Mouse (Mus musculus) cortical plate, adult 2 months (tissue): ENCODE measurements at regions not wholly inside any gene's neighbourhood (a gene's known extent, or its start where the extent isn't known, plus 50 kb on each side); places are given as distances from the start of the nearest gene placed in this dataset.

ENCODE experiments used
- H3K27ac ChIP-seq: fragments of 200-500 bp; 2 replicates; pipeline ENCODE4 v1.5.1; 2012; ENCODE audit warnings: low read length, control low read depth, inconsistent platforms; ENCODE audit not compliant: insufficient read depth
- H3K4me1 ChIP-seq: fragments of 200-500 bp; 2 replicates; pipeline ENCODE4 v1.6.1; 2011; ENCODE audit warnings: low read length; ENCODE audit not compliant: control insufficient read depth, insufficient read depth
- H3K4me3 ChIP-seq: fragments of 200-500 bp; 2 replicates; pipeline ENCODE4 v1.5.1; 2011; ENCODE audit warnings: mild to moderate bottlenecking, low read length, control low read depth; ENCODE audit not compliant: insufficient read depth
- CTCF ChIP-seq: fragments of 200-500 bp; IDR thresholded peaks from 2 replicates; pipeline ENCODE4 v1.5.1; 2011; ENCODE audit warnings: mild to moderate bottlenecking, control low read depth, low read length; ENCODE audit not compliant: insufficient read depth; ENCODE audit errors: extremely low read depth
- POLR2A ChIP-seq: fragments of 200-500 bp; IDR thresholded peaks from 2 replicates; pipeline ENCODE4 v1.6.1; 2011; ENCODE audit warnings: mild to moderate bottlenecking, low read length, control low read depth; ENCODE audit not compliant: insufficient read depth; ENCODE audit errors: extremely low read depth

DNA sequence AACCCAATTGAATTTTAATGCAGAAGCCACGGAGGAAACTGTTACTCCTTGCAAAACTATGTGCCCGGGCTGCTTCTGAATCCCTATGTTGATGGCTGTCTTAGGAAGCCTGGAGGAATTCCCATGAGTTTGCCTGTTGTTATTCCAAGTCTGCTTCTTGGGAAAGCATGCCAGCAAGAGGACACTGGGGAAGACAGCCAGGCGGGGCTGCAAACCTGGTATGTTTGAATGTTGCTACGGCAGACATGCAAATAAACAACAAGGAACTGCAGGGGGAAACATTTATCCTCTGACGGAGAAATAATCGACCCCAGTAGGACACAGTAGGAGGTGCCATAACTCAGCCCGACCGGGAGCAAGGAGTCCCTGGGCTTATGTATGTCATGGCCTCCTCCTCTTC is 168.0 kb downstream of the Gm11077 start:
- no peak overlapping the region for H3K27ac ChIP-seq
- no peak overlapping the region for H3K4me3 ChIP-seq
- no peaks in the 10 kb centered on the region for H3K4me1 ChIP-seq
- TF ChIP-seq POLR2A (no peak), CTCF (no peak)

- Histone ChIP-seq H3K27ac (no peak overlapping the region), H3K4me3 (no peak overlapping the region), H3K4me1 (no peaks in the 10 kb centered on the region)
- TF ChIP-seq CTCF, result peak; percentile 59; the same call in 1 of the 2 replicates
- TF ChIP-seq POLR2A, result no peak
Measured at GRCm38 (mm10) chr6:140924319-140924981, 195.4 kb downstream of the Gm11077 start.

DNA sequence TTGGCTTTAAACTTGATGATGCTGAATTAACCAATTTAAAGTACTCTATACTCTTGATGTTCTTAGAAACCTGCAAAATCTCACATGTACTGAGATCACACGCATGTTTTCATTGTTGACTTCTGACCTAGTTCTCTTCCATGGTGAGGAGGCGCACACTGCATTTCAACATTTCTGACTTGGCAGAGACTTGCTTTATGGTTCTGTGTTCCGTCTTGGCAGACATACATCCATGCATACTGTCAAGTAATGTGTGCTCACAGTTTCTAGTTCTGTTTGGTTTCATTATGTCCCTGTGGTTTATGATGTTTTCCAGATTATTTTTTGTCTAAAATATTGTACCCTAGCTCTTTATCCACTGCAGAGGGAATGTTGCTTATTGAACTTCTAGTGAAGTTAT is 198.5 kb downstream of the Gm11077 start:
- no peaks in the 10 kb centered on the region for H3K4me1 ChIP-seq
- H3K4me3 ChIP-seq, result no peak overlapping the region
- H3K27ac ChIP-seq, result no peak overlapping the region
- no peak for TF ChIP-seq POLR2A
- no peak for TF ChIP-seq CTCF

GRCm38 (mm10) chr6:140934286-140934685 is 205.2 kb downstream of the Gm11077 start:
- no peak for TF ChIP-seq CTCF
- no peak for TF ChIP-seq POLR2A
- no peaks in the 10 kb centered on the region for H3K4me1 ChIP-seq
- no peak overlapping the region for H3K4me3 ChIP-seq
- H3K27ac ChIP-seq, result no peak overlapping the region

- TF ChIP-seq POLR2A (no peak), CTCF (no peak)
- Histone ChIP-seq H3K4me3 (no peak overlapping the region), H3K27ac (no peak overlapping the region), H3K4me1 (no peaks in the 10 kb centered on the region)
Measured at GRCm38 (mm10) chr6:140938025-140938424, 208.9 kb downstream of the Gm11077 start.

- TF ChIP-seq CTCF (no peak), POLR2A (no peak)
- H3K4me1 ChIP-seq, result no peaks in the 10 kb centered on the region
- no peak overlapping the region for H3K27ac ChIP-seq
- H3K4me3 ChIP-seq, result no peak overlapping the region
Measured at GRCm38 (mm10) chr6:140946720-140947119, 217.6 kb downstream of the Gm11077 start.

DNA sequence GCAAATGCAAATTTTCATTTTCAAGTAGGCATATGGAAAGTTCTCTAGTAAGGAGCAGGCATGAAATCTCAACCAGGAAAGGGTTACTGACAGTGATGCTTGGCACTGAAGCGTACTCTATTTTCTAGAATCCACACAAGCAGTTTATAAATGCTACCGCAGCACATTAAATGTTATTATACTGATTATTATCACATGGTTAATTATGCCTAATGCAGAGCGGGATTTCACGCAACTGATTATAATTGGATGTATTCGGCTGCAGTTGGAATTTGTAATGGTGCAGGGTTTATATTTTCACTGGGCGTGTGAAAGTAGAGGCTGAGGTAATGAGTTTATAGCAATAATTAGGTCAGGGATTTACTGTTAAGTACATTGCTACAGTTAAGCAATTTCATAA is 221.4 kb downstream of the Gm11077 start:
- Histone ChIP-seq H3K4me3 (no peak overlapping the region), H3K4me1 (no peaks in the 10 kb centered on the region), H3K27ac (no peak overlapping the region)
- no peak for TF ChIP-seq CTCF
- TF ChIP-seq POLR2A, result no peak

GRCm38 (mm10) chr6:140953256-140953655 is 224.2 kb downstream of the Gm11077 start:
- no peak for TF ChIP-seq CTCF
- TF ChIP-seq POLR2A, result no peak
- H3K4me1 ChIP-seq, result no peaks in the 10 kb centered on the region
- no peak overlapping the region for H3K27ac ChIP-seq
- H3K4me3 ChIP-seq, result no peak overlapping the region

DNA sequence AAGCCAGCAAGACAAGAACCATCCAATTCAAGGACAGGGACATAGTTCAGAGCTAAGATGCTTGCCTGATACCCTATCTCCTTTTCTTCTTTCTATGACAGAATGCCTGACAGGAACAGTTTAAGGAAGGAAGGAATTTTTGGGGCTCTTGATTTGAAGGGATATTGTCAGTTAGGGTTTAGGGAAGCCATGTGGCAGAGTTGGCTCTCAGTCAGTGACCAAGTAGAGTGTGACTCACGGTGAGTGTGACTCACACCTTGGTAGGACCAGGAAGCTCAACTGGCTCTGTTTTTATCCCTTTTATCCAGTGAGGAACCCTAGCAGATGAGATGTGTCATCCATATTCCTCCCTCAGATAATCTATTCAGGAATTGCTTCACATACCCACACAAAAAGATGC is 224.6 kb downstream of the Gm11077 start:
- H3K4me1 ChIP-seq, result no peaks in the 10 kb centered on the region
- TF ChIP-seq POLR2A (no peak), CTCF (no peak)
- no peak overlapping the region for H3K4me3 ChIP-seq
- H3K27ac ChIP-seq, result no peak overlapping the region

DNA sequence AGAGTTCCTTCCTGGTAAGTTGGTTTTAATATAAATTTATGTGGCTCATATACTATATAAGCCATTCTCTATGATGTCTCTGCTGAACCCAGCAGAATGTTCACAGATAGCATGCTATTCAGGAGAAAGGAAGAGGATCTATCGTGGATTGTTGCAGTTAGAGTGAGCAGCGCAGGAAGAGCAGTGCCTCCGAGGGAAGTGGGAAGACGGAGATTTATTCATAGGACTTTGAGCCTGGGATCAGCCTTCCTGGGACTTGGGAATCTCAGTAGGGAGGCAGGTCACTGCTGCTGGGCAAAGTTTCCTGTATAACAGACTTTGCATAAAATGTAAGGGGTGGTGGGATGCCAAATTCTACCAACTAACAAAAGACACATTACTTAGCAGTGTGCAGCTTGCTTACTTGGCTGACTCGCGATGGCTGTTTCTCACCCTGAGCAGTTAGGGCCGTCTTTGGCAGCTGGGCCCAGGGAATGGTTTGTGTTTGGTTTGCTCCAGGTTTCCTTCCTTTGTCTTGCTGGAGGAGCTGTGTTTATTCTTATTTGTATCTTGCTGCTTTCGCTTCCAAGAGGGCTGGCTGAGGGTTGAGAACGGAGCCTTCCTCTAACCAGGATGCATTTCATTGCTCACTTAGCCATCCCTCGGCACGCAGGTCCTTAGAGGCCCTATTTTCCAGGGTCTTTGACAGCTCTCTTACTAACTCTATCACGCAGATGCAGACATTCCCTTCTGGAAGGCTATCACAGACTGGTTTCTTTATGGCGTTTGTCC is 226.9 kb downstream of the Gm11077 start:
- Histone ChIP-seq H3K4me3 (no peak overlapping the region), H3K27ac (no peak overlapping the region), H3K4me1 (no peaks in the 10 kb centered on the region)
- no peak for TF ChIP-seq POLR2A

DNA sequence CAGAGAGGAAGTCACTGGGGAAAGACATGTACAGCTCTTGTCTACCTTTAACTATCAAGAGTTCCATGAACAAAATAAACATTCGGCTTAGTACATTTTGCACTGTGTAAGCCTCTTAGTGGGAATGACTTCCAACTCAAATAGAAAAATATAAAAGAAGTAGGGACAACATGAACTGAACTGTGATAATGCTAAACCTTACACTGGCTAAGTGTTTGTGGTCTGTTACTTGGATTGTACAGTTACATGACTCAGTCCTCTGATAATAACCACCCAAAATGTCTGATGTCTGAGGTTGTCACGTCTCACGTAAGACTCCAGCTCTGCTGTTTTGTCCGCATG is 227.4 kb downstream of the Gm11077 start:
- Histone ChIP-seq H3K4me1 (no peaks in the 10 kb centered on the region), H3K27ac (no peak overlapping the region), H3K4me3 (no peak overlapping the region)
- TF ChIP-seq POLR2A (no peak), CTCF (no peak)

- no peak for TF ChIP-seq CTCF
- TF ChIP-seq POLR2A, result no peak
- no peaks in the 10 kb centered on the region for H3K4me1 ChIP-seq
- no peak overlapping the region for H3K4me3 ChIP-seq
- no peak overlapping the region for H3K27ac ChIP-seq
Measured at GRCm38 (mm10) chr6:140961987-140962386, 232.9 kb downstream of the Gm11077 start.
